Mouse (Mus musculus) gonadal fat pad, adult 2 months (tissue): ENCODE measurements around the gene Arhgef40. TPM values are rescaled to one million over a fixed set of nuclear protein-coding genes. Genes with fewer than 3 reads are reported as not detected.

Experiments used
- DNase-seq: peaks from one replicate; pipeline ENCODE4 v3.0.0-alpha.2; 2012; ENCODE audit warnings: low read depth
- polyA plus RNA-seq: library from polyadenylated mRNA; depleted of rRNA; stranded (reverse); fragments of >200 nt; gene quantifications from 2 replicates; pipeline ENCODE4 v1.2.3, GENCODE M21; 2012; rRNA removed

Arhgef40 gene
- 103 and 141 TPM in 2 replicates for polyA plus RNA-seq

- DNase-seq, result no peak
These were observed at the start of gene Arhgef40 for GRCm38 (mm10) chr14:51984247-51985231. Gene Arhgef40 (plus strand): TSS chr14:51984719.

GRCm38 (mm10) chr14:51939005-51939404 lies 45.5 kb upstream of the Arhgef40 start:
- no peak for DNase-seq

- DNase-seq, result no peak
These were observed 43.5 kb upstream of the Arhgef40 start for GRCm38 (mm10) chr14:51940944-51941560.

- no peak for DNase-seq
These were observed 42.9 kb upstream of the Arhgef40 start for GRCm38 (mm10) chr14:51941577-51941976.

GRCm38 (mm10) chr14:51942236-51942635 lies 42.3 kb upstream of the Arhgef40 start:
- DNase-seq, result no peak

GRCm38 (mm10) chr14:51943336-51943735 lies 41.2 kb upstream of the Arhgef40 start:
- no peak for DNase-seq

GRCm38 (mm10) chr14:51960316-51960715 lies 24.2 kb upstream of the Arhgef40 start:
- no peak for DNase-seq

GRCm38 (mm10) chr14:51967400-51967799 lies 17.1 kb upstream of the Arhgef40 start:
- DNase-seq, result no peak

GRCm38 (mm10) chr14:51979252-51979651 lies 5.3 kb upstream of the Arhgef40 start:
- DNase-seq, result no peak

GRCm38 (mm10) chr14:51983251-51983650 lies 1.3 kb upstream of the Arhgef40 start:
- DNase-seq, result no peak

GRCm38 (mm10) chr14:51983855-51984246 lies 668 bp upstream of the Arhgef40 start:
- no peak for DNase-seq

GRCm38 (mm10) chr14:51985301-51986152 lies 1.0 kb downstream of the Arhgef40 start:
- DNase-seq, result no peak

- no peak for DNase-seq
These were observed 1.6 kb downstream of the Arhgef40 start for GRCm38 (mm10) chr14:51986153-51986505.

GRCm38 (mm10) chr14:51987177-51987576 lies 2.7 kb downstream of the Arhgef40 start:
- no peak for DNase-seq

- DNase-seq, result no peak
These were observed 4.2 kb downstream of the Arhgef40 start for GRCm38 (mm10) chr14:51988731-51989130.

- DNase-seq, result no peak
These were observed 5.0 kb downstream of the Arhgef40 start for GRCm38 (mm10) chr14:51989461-51989970.

- no peak for DNase-seq
These were observed 9.9 kb downstream of the Arhgef40 start for GRCm38 (mm10) chr14:51994453-51994852.

- no peak for DNase-seq
These were observed 10.8 kb downstream of the Arhgef40 start for GRCm38 (mm10) chr14:51995219-51995871.

- DNase-seq, result no peak
These were observed 11.8 kb downstream of the Arhgef40 start for GRCm38 (mm10) chr14:51996231-51996841.

GRCm38 (mm10) chr14:51996866-51997265 lies 12.3 kb downstream of the Arhgef40 start:
- DNase-seq, result no peak

- no peak for DNase-seq
These were observed 13.0 kb downstream of the Arhgef40 start for GRCm38 (mm10) chr14:51997483-51997882.
